Mouse (Mus musculus) C3H10T1/2 (cell line): ENCODE measurements around the gene Dyrk4. TPM values are rescaled to one million over a fixed set of nuclear protein-coding genes. Genes with fewer than 3 reads are reported as not detected.

ENCODE experiments used
- polyA plus RNA-seq, 2 experiments: library from polyadenylated mRNA; unstranded; fragments of >200 nt; fragmentation: generic; extraction: Trizol; gene quantifications; one replicate each; pipeline ENCODE4 v1.2.1; 2012; ENCODE audit warnings: missing spikeins in 2 of 2

The Dyrk4 gene
- polyA plus RNA-seq, result under 1 TPM in 1 of 2 experiments, not detected in 1; 0.18 TPM

GRCm38 (mm10) chr6:126921111-126921881, at the start of gene Dyrk4:
Gene Dyrk4 (minus strand): TSS chr6:126921839.

DNA sequence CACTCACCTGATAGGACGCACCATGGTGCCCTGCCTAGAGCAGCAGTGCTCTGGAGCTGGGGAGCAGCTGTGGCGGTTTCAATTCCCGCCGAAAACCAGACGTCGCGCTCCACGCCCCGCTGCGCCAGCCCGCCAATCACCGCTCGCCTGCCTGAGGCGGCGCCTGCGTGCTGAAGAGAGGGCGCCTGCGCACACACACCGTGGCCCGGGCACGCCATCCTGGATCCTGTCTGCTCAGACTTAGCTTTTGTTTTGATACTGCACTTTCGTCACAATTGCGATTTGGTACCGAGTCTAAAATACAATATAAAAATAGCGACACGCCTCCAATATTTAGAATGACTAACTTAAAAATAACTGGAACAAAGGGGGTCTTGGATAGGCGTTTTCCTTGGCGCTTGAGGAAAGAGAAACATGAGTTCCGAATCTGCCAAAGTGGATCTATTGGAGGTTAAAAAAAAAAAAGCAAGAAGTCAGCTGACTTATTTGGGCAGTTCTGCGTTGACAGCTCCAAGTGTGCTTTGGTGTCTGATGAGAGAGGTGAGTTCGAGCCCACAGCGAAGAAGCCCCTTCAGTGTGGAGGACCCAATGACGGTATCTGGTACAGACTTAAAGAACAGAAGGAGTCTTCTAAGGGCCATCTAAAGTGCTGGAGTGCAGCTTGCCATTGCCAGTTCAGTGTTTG, 18.0 kb upstream of the Dyrk4 start, which contains the start of the genes Rad51ap1 and D6Wsu163e:
Rad51ap1 (minus strand) TSS at position 101 of the 685 bp plus-strand sequence.
D6Wsu163e (plus strand) TSS at position 476 of the 685 bp plus-strand sequence.

DNA sequence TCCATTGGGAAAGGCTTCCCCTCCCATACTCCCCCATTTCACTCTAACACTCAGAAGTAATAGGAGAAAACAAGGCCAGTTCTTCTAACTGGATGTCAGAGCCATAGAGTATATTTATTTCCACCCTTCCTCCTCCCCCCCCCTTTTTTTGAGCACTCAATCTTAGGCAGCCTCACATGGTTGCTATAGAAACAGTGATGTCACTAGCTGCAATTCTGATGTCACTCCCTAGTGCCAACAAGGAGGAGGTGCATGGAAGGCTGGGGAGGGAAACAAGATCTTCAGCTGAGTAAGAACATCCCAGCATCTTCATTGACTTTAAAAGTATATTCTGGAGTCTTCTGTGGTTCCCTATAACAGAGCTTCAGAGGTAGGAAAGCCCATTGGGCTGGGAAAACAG, 68.8 kb downstream of the Dyrk4 start, which contains the start of gene Akap3:
Akap3 (plus strand) TSS at position 218 of the 400 bp plus-strand sequence.

GRCm38 (mm10) chr6:126848712-126849704, 72.6 kb downstream of the Dyrk4 start, which contains the start of gene Ndufa9:
Gene Ndufa9 (minus strand): TSS chr6:126849136.

Other genes starting within 250 kb of the Dyrk4 start
- not detected for gene Kcna6, start 181.2 kb downstream of the Dyrk4 start, polyA plus RNA-seq
- gene Ndufa9, start 72.7 kb downstream of the Dyrk4 start, polyA plus RNA-seq, result 100 to 1,000 TPM; 114 to 129 TPM
- not detected for gene Akap3, start 68.7 kb downstream of the Dyrk4 start, polyA plus RNA-seq
- 1 to 10 TPM; 1.9 to 4.8 TPM for gene Rad51ap1, start 17.7 kb upstream of the Dyrk4 start, polyA plus RNA-seq
- 10 to 100 TPM in 1 of 2 experiments, 1 to 10 TPM in 1; 1.7 to 13.1 TPM for gene D6Wsu163e, start 18.1 kb upstream of the Dyrk4 start, polyA plus RNA-seq
- gene Fgf6, start 93.7 kb upstream of the Dyrk4 start, polyA plus RNA-seq, result not detected
- gene Fgf23, start 151.1 kb upstream of the Dyrk4 start, polyA plus RNA-seq, result not detected
- gene Tigar, start 187.7 kb upstream of the Dyrk4 start, polyA plus RNA-seq, result 1 to 10 TPM in 1 of 2 experiments, under 1 TPM in 1; 0.61 to 3.3 TPM
- 10 to 100 TPM in 1 of 2 experiments, 1 to 10 TPM in 1; 9.1 to 24.4 TPM for gene Ccnd2, start 230.4 kb upstream of the Dyrk4 start, polyA plus RNA-seq